18 mouse cellular contexts compared by ENCODE assay signal in genomic region chr6:28904417-28904816, GRCm38 (mm10).
DNase-seq lines count a peak whose midpoint lies in the region; ATAC-seq and TF ChIP-seq lines count a peak whose summit lies in the region.
"Had no signal": no experiment of that assay in that cellular context is flagged by ENCODE, and none has a peak within 500 bp of the region (broad histone marks: within the 10 kb centered on the region; RNA-seq: fewer than 3 reads in every experiment).

No protein-coding gene starts in this region.

- no peaks in the 10 kb centered on the region for H3K27me3 ChIP-seq in intestine, postnatal 0 days (replicated peaks; ENCODE audit: control insufficient read depth, insufficient read depth, low read length)
- no peaks in the 10 kb centered on the region for H3K27me3 ChIP-seq in intestine, embryonic 16.5 days (replicated peaks; ENCODE audit: control insufficient read depth, insufficient read depth, low read length)
- no peaks in the 10 kb centered on the region for H3K27me3 ChIP-seq in ES-Bruce4 (ENCODE audit: control insufficient read depth, insufficient read depth, low read length, poor library complexity, severe bottlenecking)
- H3K27me3 ChIP-seq: embryonic facial prominence, embryonic 12.5 days; intestine, embryonic 15.5 days; neural tube, embryonic 13.5 days had no signal

- ATAC-seq in intestine, postnatal 0 days = no peak
- ATAC-seq in intestine, embryonic 16.5 days = no peak
- ATAC-seq: forebrain, embryonic 16.5 days; intestine, embryonic 15.5 days had no signal

- H3K4me2 ChIP-seq in intestine, postnatal 0 days (replicated peaks; ENCODE audit: low read depth) = no peak overlapping the region
- H3K4me2 ChIP-seq in intestine, embryonic 16.5 days (ENCODE audit: low read depth, low read length) = no peak overlapping the region
- H3K4me2 ChIP-seq: embryonic facial prominence, embryonic 12.5 days; hindbrain, embryonic 13.5 days; intestine, embryonic 15.5 days; neural tube, embryonic 13.5 days had no signal

- peak; percentile 44 for TF ChIP-seq CTCF in intestine, postnatal 0 days (IDR thresholded peaks at IDR 0.05; ENCODE audit: low read depth)
- 0 out of 2 replicates have a peak, but pooled peaks have one; percentile 7 for TF ChIP-seq CTCF in lung, adult 2 months (IDR thresholded peaks at IDR 0.05; ENCODE audit: insufficient read depth, low read length)
- TF ChIP-seq CTCF in ES-Bruce4 (IDR thresholded peaks at IDR 0.05; ENCODE audit: low read depth, low read length) = peak; percentile 36

- no peak overlapping the region for H3K4me3 ChIP-seq in intestine, postnatal 0 days (ENCODE audit: low read depth, low read length)
- no peak overlapping the region for H3K4me3 ChIP-seq in intestine, embryonic 16.5 days (ENCODE audit: low read length)
- no peak overlapping the region for H3K4me3 ChIP-seq in lung, adult 2 months (replicated peaks; ENCODE audit: extremely low read depth, low read depth, low read length)
- H3K4me3 ChIP-seq in ES-Bruce4 (ENCODE audit: low read depth, low read length) = no peak overlapping the region
- H3K4me3 ChIP-seq: embryonic facial prominence, embryonic 12.5 days; hindbrain, embryonic 13.5 days; intestine, embryonic 15.5 days; midbrain, embryonic 10.5 days; neural tube, embryonic 13.5 days had no signal

- no peak overlapping the region for H3K27ac ChIP-seq in intestine, postnatal 0 days (ENCODE audit: low read depth, low read length)
- H3K27ac ChIP-seq in intestine, embryonic 16.5 days (ENCODE audit: low read length) = no peak overlapping the region
- no peak overlapping the region for H3K27ac ChIP-seq in ES-Bruce4 (ENCODE audit: insufficient read depth, low read length)
- H3K27ac ChIP-seq: embryonic facial prominence, embryonic 12.5 days; hindbrain, embryonic 13.5 days; intestine, embryonic 15.5 days; midbrain, embryonic 10.5 days; neural tube, embryonic 13.5 days had no signal

- no peak for TF ChIP-seq POLR2A in lung, adult 2 months (IDR thresholded peaks at IDR 0.05; ENCODE audit: borderline replicate concordance, extremely low read depth, low read depth, low read length)
- no peak for TF ChIP-seq POLR2A in ES-Bruce4 (IDR thresholded peaks at IDR 0.05; ENCODE audit: insufficient read depth, low read length)

- no peaks in the 10 kb centered on the region for H3K9me3 ChIP-seq in intestine, postnatal 0 days (ENCODE audit: control insufficient read depth)
- no peaks in the 10 kb centered on the region for H3K9me3 ChIP-seq in intestine, embryonic 16.5 days (ENCODE audit: control insufficient read depth, low read length)
- no peaks in the 10 kb centered on the region for H3K9me3 ChIP-seq in ES-Bruce4 (replicated peaks; ENCODE audit: control insufficient read depth, insufficient read depth, low read length, poor library complexity, severe bottlenecking)
- H3K9me3 ChIP-seq: embryonic facial prominence, embryonic 12.5 days; hindbrain, embryonic 13.5 days; intestine, embryonic 15.5 days; midbrain, embryonic 10.5 days; neural tube, embryonic 13.5 days had no signal

- WGBS in intestine, postnatal 0 days = 59% methylated on average over 4 of the region's 4 CpGs
- 54% methylated on average over 4 of the region's 4 CpGs for WGBS in intestine, embryonic 16.5 days
- WGBS in lung, adult 2 months = 64% methylated on average over 4 of the region's 4 CpGs

- no peak for DNase-seq in lung, adult 2 months
- DNase-seq in lung, postnatal 25 days (ENCODE audit: low spot score) = no peak
- peak; percentile 33 to 36 for DNase-seq in B cell, adult 2 months
- no peak for DNase-seq in adrenal gland, adult 8-10 months
- DNase-seq in right cerebral cortex, postnatal 10 days (ENCODE audit: low spot score in 2 of 2) = no peak
- DNase-seq: adrenal gland, postnatal 14 days; cerebellum, adult 8-10 months; kidney, postnatal 25 days; lung, postnatal 14 days had no signal

- TF ChIP-seq EP300 in ES-Bruce4 (IDR thresholded peaks at IDR 0.05; ENCODE audit: insufficient read depth, low read depth, low read length) = no peak

- no peaks in the 10 kb centered on the region for H3K4me1 ChIP-seq in intestine, postnatal 0 days (replicated peaks; ENCODE audit: control insufficient read depth, insufficient read depth, low read length)
- H3K4me1 ChIP-seq in intestine, embryonic 16.5 days (ENCODE audit: control insufficient read depth, insufficient read depth, low read length) = no peaks in the 10 kb centered on the region
- H3K4me1 ChIP-seq in lung, adult 2 months (ENCODE audit: control insufficient read depth, insufficient read depth, low read length) = no peaks in the 10 kb centered on the region
- H3K4me1 ChIP-seq in ES-Bruce4 (ENCODE audit: control insufficient read depth, insufficient read depth, low read length) = no peaks in the 10 kb centered on the region
- H3K4me1 ChIP-seq: embryonic facial prominence, embryonic 12.5 days; intestine, embryonic 15.5 days had no signal

- H3K36me3 ChIP-seq in intestine, postnatal 0 days (ENCODE audit: control insufficient read depth, insufficient read depth) = no peaks in the 10 kb centered on the region
- no peaks in the 10 kb centered on the region for H3K36me3 ChIP-seq in intestine, embryonic 16.5 days (ENCODE audit: control insufficient read depth, insufficient read depth, low read length)
- H3K36me3 ChIP-seq in ES-Bruce4 (ENCODE audit: control insufficient read depth, insufficient read depth, low read length, poor library complexity, severe bottlenecking) = no peaks in the 10 kb centered on the region
- H3K36me3 ChIP-seq: embryonic facial prominence, embryonic 12.5 days; hindbrain, embryonic 13.5 days; intestine, embryonic 15.5 days; midbrain, embryonic 10.5 days; neural tube, embryonic 13.5 days had no signal

- H3K9ac ChIP-seq in intestine, postnatal 0 days (ENCODE audit: low read depth, low read length) = no peak overlapping the region
- H3K9ac ChIP-seq in intestine, embryonic 16.5 days (ENCODE audit: low read depth, low read length) = no peak overlapping the region
- no peak overlapping the region for H3K9ac ChIP-seq in ES-Bruce4 (ENCODE audit: low read depth, poor library complexity, severe bottlenecking)
- H3K9ac ChIP-seq: embryonic facial prominence, embryonic 12.5 days; hindbrain, embryonic 13.5 days; intestine, embryonic 15.5 days; neural tube, embryonic 13.5 days had no signal

Comparison
In these comparisons a context has a peak if more than half of its experiments do, and no peak if none do; other contexts are left out.
1. DNase-seq: peak in B cell, adult 2 months (2 of 2); none in lung, adult 2 months (single experiment), lung, postnatal 25 days (single experiment), adrenal gland, adult 8-10 months (single experiment) and right cerebral cortex, postnatal 10 days (0 of 2).
2. Peak in every context shown above with its lines, with median percentiles within 50 percentile points of each other: CTCF ChIP-seq.